Mouse (Mus musculus): ENCODE results near the gene Cbln1.

Gene Cbln1

DNA sequence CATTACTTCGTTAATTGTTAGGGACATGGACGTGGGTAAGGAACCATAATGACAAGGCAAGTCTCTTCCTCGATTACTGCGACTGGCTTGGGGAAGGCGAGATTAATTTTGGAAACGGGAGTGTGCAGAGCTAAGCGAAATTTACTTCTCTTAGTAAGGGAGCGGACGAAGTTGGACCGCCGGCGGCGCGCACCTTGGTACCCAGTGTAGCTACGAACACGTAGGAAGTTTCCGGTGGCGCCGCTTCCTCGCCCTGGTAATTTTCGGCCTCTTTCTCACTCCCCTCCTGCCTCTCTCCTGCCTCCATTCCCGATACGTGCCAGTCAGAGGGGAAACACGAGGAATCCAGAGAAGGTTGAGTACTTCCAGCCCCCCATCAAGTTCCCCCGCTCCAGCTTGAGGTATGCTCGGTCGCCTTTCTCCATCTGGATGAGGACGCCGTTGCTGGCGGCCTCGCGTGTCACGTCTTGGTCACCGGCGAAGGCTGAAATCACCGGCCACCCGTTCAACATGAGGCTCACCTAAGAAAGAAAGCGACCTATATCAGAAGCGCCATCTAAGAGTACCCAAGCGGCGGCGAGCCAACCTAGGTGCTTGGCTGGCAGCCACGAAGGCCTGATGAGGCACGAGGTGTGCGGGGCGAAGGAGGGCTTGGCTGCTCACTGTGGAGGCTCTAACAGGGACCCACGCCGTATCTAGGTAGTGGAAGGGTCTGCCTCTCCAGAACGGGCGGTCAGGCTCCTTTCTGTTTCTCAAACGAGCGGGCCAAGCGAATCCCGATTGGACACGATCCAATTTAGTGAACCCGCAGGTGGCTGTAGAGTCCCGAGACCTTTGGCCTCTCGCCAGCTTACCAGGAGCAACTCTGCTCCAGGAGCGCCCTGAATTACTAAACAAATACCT, 2.2 kb downstream of the Cbln1 start:
- DNase-seq (ENCODE audit: low spot score), result peak; percentile 61

DNA sequence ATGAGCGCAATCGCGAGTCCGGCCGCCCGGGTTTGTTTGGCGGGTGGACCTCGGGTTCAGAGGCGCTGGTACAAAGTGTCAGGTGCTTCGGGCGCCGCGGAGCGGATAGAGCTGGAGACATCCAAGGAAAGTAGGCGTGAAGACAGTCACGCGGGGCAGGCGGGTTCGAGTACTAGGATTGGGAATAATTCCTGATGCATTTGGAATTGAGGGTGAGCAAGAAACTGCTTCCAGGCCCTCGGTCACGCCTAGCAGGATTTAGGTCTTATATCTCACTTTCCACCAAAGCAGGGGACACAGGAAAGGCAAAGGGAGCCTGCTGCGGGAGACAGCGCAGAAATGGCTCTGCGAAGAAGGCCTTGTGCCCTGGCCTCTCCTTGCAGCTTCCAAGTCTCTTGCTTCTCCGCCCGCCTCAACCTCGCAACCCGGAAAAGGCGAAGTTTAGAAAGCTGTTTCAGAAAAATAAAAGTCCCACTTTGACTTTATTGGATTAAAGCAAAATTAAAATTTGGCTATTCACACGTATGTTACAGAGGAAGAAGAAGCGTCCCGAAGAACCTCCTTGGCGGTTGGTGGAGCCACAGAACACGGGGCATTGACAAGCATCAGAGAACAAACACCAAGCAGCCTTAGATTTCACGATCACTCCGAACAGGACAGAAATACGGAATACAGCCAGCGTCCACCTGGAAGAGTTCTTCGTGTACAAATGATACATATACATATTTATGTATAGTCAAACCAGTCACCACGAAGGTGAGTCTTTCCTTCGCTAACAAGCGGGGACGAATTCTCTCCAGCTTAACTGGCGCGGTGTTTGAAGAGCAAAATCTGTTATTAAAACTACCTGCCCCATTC, 3.2 kb downstream of the Cbln1 start:
- DNase-seq (ENCODE audit: low spot score), result no peak

- DNase-seq (ENCODE audit: low spot score), result no peak
These were observed 3.9 kb downstream of the Cbln1 start for GRCm38 (mm10) chr8:87468416-87468957.

DNA sequence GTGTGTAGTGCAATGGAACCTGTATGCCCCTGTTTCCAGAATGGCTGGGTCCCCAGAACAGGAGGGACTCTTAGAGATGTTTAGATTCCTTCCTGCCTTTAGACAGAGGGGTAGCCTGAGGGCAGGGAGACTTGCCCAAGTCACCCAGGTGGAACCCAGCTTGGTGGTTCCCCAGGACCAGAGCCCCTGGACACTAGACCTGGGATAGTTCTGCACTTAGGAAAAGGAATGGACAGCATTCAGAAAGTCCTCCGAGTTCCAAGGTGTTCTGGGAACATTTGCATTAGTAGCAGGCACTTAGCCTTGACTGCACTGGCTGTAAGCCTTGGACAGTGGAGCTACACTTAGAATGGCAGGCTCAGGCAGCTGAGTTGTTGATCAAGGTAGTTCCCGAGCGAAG, 4.5 kb downstream of the Cbln1 start:
- no peak for DNase-seq (ENCODE audit: low spot score)

DNA sequence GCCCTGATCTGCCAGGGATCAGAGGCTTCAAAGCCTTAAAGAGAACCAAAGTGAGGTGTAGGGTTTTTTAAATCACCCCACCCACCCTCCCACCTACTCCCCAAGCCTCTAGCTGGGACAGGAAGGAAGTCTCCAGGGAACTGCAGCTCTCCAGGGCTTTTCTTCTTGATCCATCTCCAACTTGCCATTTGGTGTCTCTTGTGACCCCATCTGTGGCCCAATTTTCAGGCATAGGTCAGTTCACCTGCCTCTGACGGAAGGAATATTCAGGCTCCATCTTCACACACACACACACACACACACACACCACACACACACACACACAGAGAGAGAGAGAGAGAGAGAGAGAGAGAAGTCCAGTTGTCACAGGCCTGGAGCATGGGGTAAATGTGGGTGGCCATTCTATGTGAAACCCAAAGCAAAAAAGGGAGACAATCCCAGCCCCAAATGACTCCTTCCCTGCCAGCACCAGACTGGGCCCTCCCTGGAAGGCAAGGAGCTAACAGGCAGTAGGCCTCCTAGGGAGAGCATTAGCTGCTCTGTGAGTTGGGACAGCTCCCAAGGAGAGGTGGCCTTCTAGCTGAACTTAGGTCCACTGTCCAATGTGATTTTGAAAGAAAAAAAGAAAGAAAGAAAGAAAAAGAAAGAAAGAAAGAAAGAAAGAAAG, 5.3 kb downstream of the Cbln1 start:
- DNase-seq (ENCODE audit: low spot score), result no peak

GRCm38 (mm10) chr8:87466335-87466734, 6.1 kb downstream of the Cbln1 start:
- DNase-seq (ENCODE audit: low spot score), result no peak

DNA sequence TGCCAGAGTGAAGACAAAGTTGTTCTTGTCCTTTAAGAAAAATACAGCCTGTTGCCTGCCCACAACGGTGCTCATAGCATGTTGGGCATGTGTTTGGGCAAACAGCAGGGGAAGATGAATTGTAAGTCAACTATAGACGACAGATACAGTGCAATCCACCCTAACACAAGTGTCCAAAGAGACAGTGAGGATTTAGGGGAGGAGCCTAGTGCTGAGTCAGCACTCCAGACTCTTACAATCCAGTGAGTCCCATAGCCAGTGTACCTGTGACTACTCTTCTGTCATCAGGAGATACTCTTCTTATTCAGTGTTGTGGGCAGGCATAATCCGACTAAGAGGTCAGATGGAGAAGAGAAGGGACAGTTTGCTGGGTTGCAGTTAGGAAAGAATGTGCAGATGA, 8.0 kb downstream of the Cbln1 start:
- no peak for DNase-seq (ENCODE audit: low spot score)

GRCm38 (mm10) chr8:87461801-87462200, 10.6 kb downstream of the Cbln1 start:
- DNase-seq (ENCODE audit: low spot score), result no peak

DNA sequence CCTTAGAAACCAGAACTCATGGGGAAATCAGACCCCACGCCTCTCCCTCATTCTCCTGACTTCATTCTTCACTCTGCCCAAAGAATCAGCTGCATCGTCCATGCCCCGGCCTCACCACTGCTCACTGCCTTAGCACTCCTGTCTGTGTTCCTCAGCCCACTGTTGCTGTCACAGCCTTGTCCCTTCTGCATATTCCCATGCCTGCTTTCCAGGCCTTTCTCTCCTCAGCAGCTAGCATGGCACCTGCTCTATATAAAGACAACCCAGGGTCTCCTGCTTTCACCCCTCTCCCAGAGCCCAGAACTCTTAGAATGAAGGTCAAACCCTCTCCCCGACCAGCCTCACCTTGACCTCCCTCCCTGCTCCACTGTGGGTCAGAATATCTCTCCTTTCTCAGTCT, 15.5 kb downstream of the Cbln1 start:
- DNase-seq (ENCODE audit: low spot score), result no peak

GRCm38 (mm10) chr8:87452815-87453214, 19.6 kb downstream of the Cbln1 start:
- DNase-seq (ENCODE audit: low spot score), result no peak

DNA sequence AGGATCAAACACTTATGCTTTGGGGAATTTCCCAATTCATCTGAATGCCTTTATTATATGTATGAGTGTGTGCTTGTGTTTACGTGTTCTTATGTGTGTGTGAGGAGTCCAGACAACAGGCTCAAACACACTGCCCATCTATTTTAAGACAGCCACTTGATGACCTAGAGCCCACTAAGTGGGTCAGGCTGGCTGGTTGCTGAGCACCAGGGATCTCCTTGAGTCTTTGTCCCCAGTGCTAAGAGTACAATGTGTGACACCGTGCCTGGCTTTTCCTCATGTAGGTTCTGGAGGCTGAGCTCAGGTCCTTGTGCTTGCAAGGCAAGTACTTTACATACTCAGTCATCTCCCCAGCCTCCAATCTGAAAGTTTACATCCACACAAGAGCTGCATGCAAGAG, 20.7 kb downstream of the Cbln1 start:
- no peak for DNase-seq (ENCODE audit: low spot score)

DNA sequence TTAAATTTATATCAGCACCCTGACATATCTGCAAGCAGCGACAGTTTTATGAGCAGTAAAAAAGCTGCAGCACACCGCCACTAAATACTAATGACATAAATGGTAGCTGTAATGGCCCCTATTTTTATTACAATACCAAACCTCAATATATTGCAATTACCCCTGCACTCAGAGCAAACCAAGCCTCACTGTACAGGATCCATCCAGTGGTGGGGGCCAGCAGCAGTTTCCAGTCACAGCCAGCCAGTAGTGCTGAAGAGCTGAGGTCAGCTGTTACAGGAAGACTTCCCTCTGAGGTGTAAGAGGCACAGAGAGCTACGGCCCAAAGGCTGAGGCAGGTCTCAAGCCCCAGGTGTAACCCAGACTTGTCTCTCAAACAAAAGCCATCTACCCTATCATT, 37.8 kb downstream of the Cbln1 start:
- no peak for DNase-seq (ENCODE audit: low spot score)

DNA sequence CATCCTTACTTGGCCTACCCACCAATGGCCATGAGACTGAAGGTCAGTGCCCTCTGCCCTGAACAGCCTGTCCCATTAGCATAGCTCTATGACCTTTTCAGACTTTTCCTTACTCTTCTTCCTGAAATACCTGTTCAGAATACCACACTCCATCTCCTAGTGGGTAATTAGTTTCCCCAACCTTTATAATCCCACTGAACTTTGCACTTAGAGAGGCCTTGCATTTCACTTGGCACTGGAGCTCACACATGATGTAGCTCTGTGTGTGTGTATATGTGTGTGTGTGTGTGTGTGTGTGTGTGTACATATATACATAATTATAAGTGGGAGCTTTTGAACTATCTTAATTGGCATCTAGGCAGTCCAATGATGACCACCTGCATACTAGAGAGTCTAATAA, 45.2 kb downstream of the Cbln1 start:
- DNase-seq (ENCODE audit: low spot score), result no peak

DNA sequence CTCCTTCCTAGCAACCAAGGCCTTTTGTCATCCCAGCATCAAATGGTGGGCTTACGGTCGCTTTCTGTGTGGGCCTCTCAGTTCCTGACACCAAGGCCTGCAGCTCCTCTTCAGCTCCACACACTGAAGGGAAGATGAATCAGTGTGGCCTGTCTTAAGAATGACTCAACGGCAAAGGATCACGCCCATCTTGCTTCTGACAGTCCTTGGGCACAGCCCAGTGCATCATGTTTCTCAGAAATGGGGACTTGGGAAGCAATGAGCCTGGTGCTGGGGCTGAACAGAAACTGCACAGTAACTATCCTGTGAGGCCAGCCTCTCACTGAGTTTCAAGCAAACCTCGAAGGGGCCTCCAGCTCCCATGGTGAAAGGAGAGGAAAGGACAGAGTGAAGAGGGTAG, 47.7 kb downstream of the Cbln1 start:
- DNase-seq (ENCODE audit: low spot score), result no peak

GRCm38 (mm10) chr8:87421697-87422096, 50.7 kb downstream of the Cbln1 start:
- no peak for DNase-seq (ENCODE audit: low spot score)
